Mouse (Mus musculus) heart, embryonic 14.5 days (tissue): ENCODE results near the gene Hsd3b7. TPM values are rescaled to one million over a fixed set of nuclear protein-coding genes. Genes with fewer than 3 reads are reported as not detected.

ENCODE experiments used
- ATAC-seq: fragments of 200-750 bp; cut with Nextera tagmentation; 2 replicates; pipeline ENCODE4 v1.8.0; 2017; ENCODE audit warnings: low read depth, moderate TSS enrichment; ENCODE audit not compliant: insufficient number of reproducible peaks, insufficient read depth, low FRiP score
- H3K27ac ChIP-seq, 2 experiments: fragments of 200-500 bp in 1 of 2; fragments of 300-500 bp in 1 of 2; sonication (generic) in 1 of 2; replicated peaks in 1 of 2; 2 replicates each; pipeline ENCODE4 v1.5.1; 2012 to 2014; ENCODE audit warnings: low read depth in 2 of 2, low read length in 2 of 2, control low read depth in 1 of 2, mild to moderate bottlenecking in 1 of 2, mixed read lengths in 1 of 2; ENCODE audit not compliant: control insufficient read depth in 1 of 2, insufficient read depth in 1 of 2
- H3K27me3 ChIP-seq: fragments of 300-500 bp; sonication (generic); 2 replicates; pipeline ENCODE4 v1.6.1; 2014; ENCODE audit warnings: mild to moderate bottlenecking, low read length, control low read depth; ENCODE audit not compliant: control insufficient read depth, insufficient read depth
- H3K36me3 ChIP-seq: fragments of 300-500 bp; sonication (generic); 2 replicates; pipeline ENCODE4 v1.6.1; 2014; ENCODE audit warnings: mild to moderate bottlenecking, control low read depth, low read length, mixed read lengths; ENCODE audit not compliant: control insufficient read depth, insufficient read depth
- H3K4me1 ChIP-seq, 2 experiments: fragments of 200-500 bp in 1 of 2; fragments of 300-500 bp in 1 of 2; sonication (generic) in 1 of 2; 2 replicates each; pipeline ENCODE4 v1.6.1; 2012 to 2014; ENCODE audit warnings: low read length in 2 of 2, control low read depth in 1 of 2, mixed read lengths in 1 of 2; ENCODE audit not compliant: control insufficient read depth in 2 of 2, insufficient read depth in 2 of 2
- H3K4me2 ChIP-seq: fragments of 300-500 bp; sonication (generic); 2 replicates; pipeline ENCODE4 v1.6.1; 2014; ENCODE audit warnings: mild to moderate bottlenecking, low read length
- H3K4me3 ChIP-seq, 2 experiments: fragments of 200-500 bp in 1 of 2; fragments of 300-500 bp in 1 of 2; sonication (generic) in 1 of 2; 2 replicates each; pipeline ENCODE4 v1.5.1; 2012 to 2014; ENCODE audit warnings: low read length in 2 of 2, mild to moderate bottlenecking in 2 of 2, control low read depth in 1 of 2, low read depth in 1 of 2, moderate library complexity in 1 of 2; ENCODE audit not compliant: control insufficient read depth in 1 of 2, insufficient read depth in 1 of 2
- H3K9ac ChIP-seq: fragments of 300-500 bp; sonication (generic); 2 replicates; pipeline ENCODE4 v1.6.1; 2014; ENCODE audit warnings: mild to moderate bottlenecking, low read length
- H3K9me3 ChIP-seq: fragments of 300-500 bp; sonication (generic); 2 replicates; pipeline ENCODE4 v1.6.1; 2016; ENCODE audit warnings: low read length, control low read depth; ENCODE audit not compliant: control insufficient read depth
- WGBS: fragments of 180-500 bp; shearing (Covaris S2); extraction: QIAGEN DNeasy Blood & Tissue Kit; methylation state at CpG from one replicate; pipeline ENCODE4 v1.1.7; 2014; 5-methylcytosine and 5-hydroxymethylcytosine counted together
- polyA plus RNA-seq: library from polyadenylated mRNA; unstranded; fragments of >200 nt; fragmentation: Nextera tagmentation; extraction: Ambion mirVana; gene quantifications from 2 replicates; pipeline ENCODE4 v1.2.1, GENCODE M21; 2014

Gene Hsd3b7
- 20.4 and 22.2 TPM in 2 replicates for polyA plus RNA-seq

GRCm38 (mm10) chr7:127800435-127801009 is at the start of gene Hsd3b7:
Gene Hsd3b7 (plus strand): TSS chr7:127800604.
- peak; percentile 77 for ATAC-seq

GRCm38 (mm10) chr7:127751619-127752018 is 48.8 kb upstream of the Hsd3b7 start:
- Histone ChIP-seq H3K27ac (no peak overlapping the region), H3K4me3 (no peak overlapping the region), H3K36me3 (peaks cover 76% of the 10 kb centered on the region), H3K4me2 (no peak overlapping the region), H3K27me3 (no peaks in the 10 kb centered on the region), H3K9ac (no peak overlapping the region), H3K4me1 (peaks cover 2 to 7% of the 10 kb centered on the region in 2 experiments; a peak in 3 of 4 replicates), H3K9me3 (no peaks in the 10 kb centered on the region)
- ATAC-seq, result no peak
- WGBS, result 87% methylated on average over 5 of the region's 5 CpGs

More at GRCm38 (mm10) chr7:127800435-127801009, at the start of gene Hsd3b7:
- H3K27me3 ChIP-seq, result no peaks in the 10 kb centered on the region
- peak within 1 kb of the TSS; percentile 65 for H3K4me2 ChIP-seq
- peaks cover 56% of the 10 kb centered on the region for H3K36me3 ChIP-seq
- H3K9ac ChIP-seq, result peak within 1 kb of the TSS; percentile 45
- peak within 1 kb of the TSS in 1 of 2 experiments; percentile 35; a peak in 2 of 4 replicates for H3K27ac ChIP-seq
- H3K4me1 ChIP-seq, result peaks cover 2 to 5% of the 10 kb centered on the region in 2 experiments; a peak in 1 of 4 replicates
- WGBS, result 21% methylated on average over 6 of the region's 6 CpGs
- H3K4me3 ChIP-seq, result peak within 1 kb of the TSS; percentile 28 to 29
- H3K9me3 ChIP-seq, result no peaks in the 10 kb centered on the region

GRCm38 (mm10) chr7:127752069-127752468 is 48.3 kb upstream of the Hsd3b7 start:
- 96% methylated on average over 27 of the region's 27 CpGs for WGBS
- H3K27me3 ChIP-seq, result no peaks in the 10 kb centered on the region
- H3K4me1 ChIP-seq, result peaks cover 2 to 6% of the 10 kb centered on the region in 2 experiments; a peak in 3 of 4 replicates
- ATAC-seq, result no peak
- H3K36me3 ChIP-seq, result peaks cover 80% of the 10 kb centered on the region
- H3K4me2 ChIP-seq, result no peak overlapping the region
- no peak overlapping the region for H3K4me3 ChIP-seq
- no peak overlapping the region for H3K27ac ChIP-seq
- H3K9ac ChIP-seq, result no peak overlapping the region
- no peaks in the 10 kb centered on the region for H3K9me3 ChIP-seq

- Histone ChIP-seq H3K27me3 (no peaks in the 10 kb centered on the region), H3K36me3 (peaks cover 88% of the 10 kb centered on the region)
- 75% methylated on average over 5 of the region's 5 CpGs for WGBS
These were observed 47.2 kb upstream of the Hsd3b7 start for GRCm38 (mm10) chr7:127753158-127753557.

GRCm38 (mm10) chr7:127753741-127754140 is 46.7 kb upstream of the Hsd3b7 start:
- H3K9me3 ChIP-seq, result no peaks in the 10 kb centered on the region
- H3K36me3 ChIP-seq, result peaks cover 88% of the 10 kb centered on the region
- no peaks in the 10 kb centered on the region; the same call in 1 of the 2 replicates for H3K27me3 ChIP-seq
- no peak overlapping the region for H3K4me3 ChIP-seq
- no peak for ATAC-seq
- no peak overlapping the region for H3K9ac ChIP-seq
- H3K4me2 ChIP-seq, result no peak overlapping the region
- H3K27ac ChIP-seq, result no peak overlapping the region
- H3K4me1 ChIP-seq, result no peaks in the 10 kb centered on the region
- 86% methylated on average over 7 of the region's 7 CpGs for WGBS

More at GRCm38 (mm10) chr7:127753158-127753557, 47.2 kb upstream of the Hsd3b7 start:
- ATAC-seq, result no peak
- H3K9me3 ChIP-seq, result no peaks in the 10 kb centered on the region
- no peaks in the 10 kb centered on the region for H3K4me1 ChIP-seq
- no peak overlapping the region for H3K27ac ChIP-seq
- no peak overlapping the region for H3K4me2 ChIP-seq
- no peak overlapping the region for H3K4me3 ChIP-seq
- no peak overlapping the region for H3K9ac ChIP-seq

- no peak for ATAC-seq
- Histone ChIP-seq H3K27me3 (no peaks in the 10 kb centered on the region; the same call in 1 of the 2 replicates), H3K27ac (no peak overlapping the region), H3K4me3 (no peak overlapping the region), H3K36me3 (peaks cover 56% of the 10 kb centered on the region), H3K9me3 (no peaks in the 10 kb centered on the region), H3K4me1 (peaks cover 2 to 15% of the 10 kb centered on the region in 2 experiments; a peak in 3 of 4 replicates), H3K4me2 (peak overlapping the region; percentile 3), H3K9ac (no peak overlapping the region)
- 14% methylated on average over 6 of the region's 6 CpGs for WGBS
These were observed 40.7 kb upstream of the Hsd3b7 start for GRCm38 (mm10) chr7:127759716-127760115.

GRCm38 (mm10) chr7:127760478-127760877 is 39.9 kb upstream of the Hsd3b7 start:
- Histone ChIP-seq H3K4me3 (no peak overlapping the region), H3K4me1 (peaks cover 2 to 15% of the 10 kb centered on the region in 2 experiments; a peak in 3 of 4 replicates), H3K9ac (no peak overlapping the region), H3K9me3 (no peaks in the 10 kb centered on the region), H3K27ac (no peak overlapping the region), H3K36me3 (peaks cover 56% of the 10 kb centered on the region), H3K27me3 (no peaks in the 10 kb centered on the region; the same call in 1 of the 2 replicates), H3K4me2 (no peak overlapping the region)
- ATAC-seq, result no peak
- WGBS, result 77% methylated on average over 3 of the region's 3 CpGs
